Mouse (Mus musculus) spleen, postnatal 36 days (tissue): ENCODE measurements around the gene Gm17651.

ENCODE experiments used
- DNase-seq, 2 experiments: peaks; one replicate each; pipeline ENCODE4 v3.0.0; 2022; ENCODE audit warnings: low spot score in 2 of 2, mixed read lengths in 1 of 2

The Gm17651 gene

DNA sequence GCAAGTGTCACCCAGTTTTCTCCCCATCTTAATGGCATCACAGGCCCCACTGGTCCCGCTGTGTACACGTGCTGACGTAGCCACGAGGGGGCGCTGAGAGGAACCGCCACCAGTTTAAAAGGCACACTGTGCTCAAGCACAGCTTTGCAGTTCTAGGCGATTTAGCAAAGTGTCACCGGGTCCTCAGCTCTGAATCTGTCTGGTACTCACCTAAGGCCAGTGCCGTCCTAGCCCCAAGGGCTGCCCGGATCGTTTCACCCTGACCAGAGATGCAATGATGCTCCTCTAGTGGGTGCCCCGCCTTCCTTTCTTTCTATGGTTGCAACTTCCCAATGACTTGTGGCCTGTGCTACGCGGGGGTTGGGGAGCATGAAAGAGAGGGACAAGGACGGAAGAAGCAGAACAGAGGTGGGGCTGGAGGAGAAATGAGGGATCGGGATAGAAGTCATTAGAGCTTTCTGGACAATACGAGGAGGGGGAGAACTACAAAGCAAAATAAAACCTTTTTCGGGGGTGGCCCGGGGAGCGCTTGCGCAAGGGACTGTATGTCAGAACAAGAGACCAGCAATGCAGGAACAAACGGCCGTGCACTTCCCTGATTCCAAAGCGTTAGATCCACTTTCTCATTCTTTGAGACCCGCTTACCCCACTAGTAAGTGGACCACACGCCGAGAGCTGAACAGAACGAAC, 6.3 kb upstream of the Gm17651 start:
- peak; percentile 78 for DNase-seq

DNA sequence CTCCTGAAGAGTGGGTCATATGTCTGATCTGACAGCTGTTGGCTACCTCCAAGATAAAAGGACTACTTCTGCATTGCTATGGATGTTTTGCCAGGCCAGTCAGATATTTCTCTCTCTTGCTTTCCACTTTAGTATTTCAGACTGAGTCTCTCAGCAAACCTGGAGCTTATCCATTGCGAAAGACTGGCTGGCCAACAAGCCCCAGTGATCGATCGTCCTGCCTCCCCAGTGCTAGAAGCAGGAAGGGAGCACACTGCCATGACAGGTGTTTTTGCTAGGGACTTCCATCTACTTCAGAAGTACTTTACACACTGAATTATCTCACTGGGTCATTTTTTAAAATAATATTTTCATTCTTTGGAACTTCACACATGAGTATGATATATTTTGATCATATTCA, 3.9 kb upstream of the Gm17651 start:
- no peak for DNase-seq

DNA sequence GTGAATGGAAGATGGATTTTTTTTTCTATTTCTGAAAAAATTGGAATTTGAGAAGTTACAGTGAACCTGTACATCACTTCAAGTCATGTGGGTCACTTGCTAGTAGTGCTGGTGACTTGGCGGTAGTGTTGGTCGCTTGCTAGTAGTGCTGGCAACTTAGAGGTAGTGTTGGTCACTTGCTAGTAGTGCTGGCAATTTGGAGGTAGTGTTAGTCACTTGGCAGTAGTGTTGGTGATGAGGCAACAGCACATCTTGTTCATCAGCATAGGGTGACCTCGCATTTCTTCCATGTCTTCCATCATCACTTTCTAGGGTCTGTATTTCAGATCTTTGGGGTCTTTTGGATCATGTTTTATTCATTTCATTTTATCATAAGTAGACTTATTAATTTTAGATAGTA, 1.6 kb upstream of the Gm17651 start:
- no peak for DNase-seq

DNA sequence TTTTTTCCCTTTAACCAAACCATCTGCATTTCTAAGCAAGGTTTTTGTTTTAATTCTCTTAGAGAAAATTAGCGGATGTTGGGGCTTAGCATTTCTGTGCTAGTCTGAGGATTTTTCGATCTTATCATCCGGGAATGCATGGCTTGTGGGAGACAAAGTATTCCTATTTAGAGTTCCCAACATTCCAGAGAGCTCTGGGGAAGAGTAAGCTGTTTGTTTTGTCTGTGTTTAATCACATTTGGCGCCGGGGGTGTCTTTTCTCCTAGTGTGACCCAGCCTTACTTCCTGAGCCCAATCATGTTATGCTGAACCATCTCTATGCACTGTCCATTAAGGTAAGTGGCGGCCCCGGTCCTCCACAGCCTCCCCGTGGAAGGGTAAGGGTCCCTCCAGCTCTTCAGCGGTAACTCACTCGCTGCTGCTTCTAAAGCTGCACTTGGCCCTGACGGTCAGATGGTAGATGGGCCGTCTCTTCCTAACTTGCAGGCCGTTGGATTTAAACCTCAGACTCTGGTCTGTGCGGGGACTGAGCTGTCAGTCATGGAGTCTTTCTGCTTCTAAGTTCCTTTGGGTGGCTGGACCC, 7.3 kb downstream of the Gm17651 start:
- no peak for DNase-seq

DNA sequence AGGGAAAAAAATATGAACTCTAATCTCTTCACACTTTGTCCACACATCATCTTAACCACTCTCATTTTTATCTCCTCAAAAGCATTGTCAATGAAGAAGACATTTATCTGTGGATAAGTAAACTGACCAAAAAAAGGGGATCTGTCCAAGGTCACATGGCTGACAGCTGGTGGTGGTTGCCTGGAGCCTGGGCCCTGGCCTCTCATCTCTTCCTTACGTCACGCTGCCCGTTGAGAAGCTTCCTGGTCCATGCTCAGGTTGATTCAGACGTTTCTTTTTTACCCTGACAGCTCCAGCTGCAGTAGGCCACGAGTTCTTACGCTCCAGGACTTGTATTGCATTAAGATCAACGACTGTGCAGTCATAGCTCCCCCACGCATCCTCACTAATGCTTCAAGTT, 8.3 kb downstream of the Gm17651 start:
- DNase-seq: no peak

DNA sequence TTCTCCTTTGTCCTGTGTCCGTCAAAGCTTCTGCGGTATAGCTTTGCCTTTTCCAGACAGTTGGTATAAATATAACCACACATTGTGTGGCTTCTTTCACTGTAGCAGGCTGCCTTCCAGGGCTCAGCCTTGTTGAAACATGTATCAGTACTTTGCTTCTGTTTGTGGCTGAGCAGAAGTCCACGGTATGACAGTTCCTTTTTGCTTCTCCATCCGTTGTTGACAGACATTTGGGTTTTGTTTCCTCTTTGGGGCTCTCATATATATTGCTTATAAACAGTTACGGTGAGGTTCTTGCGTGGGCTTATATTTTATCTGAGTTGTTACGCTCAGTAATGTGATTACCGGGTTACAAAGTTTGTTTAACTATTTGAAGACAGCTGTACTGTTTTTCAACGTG, 9.0 kb downstream of the Gm17651 start:
- no peak for DNase-seq

DNA sequence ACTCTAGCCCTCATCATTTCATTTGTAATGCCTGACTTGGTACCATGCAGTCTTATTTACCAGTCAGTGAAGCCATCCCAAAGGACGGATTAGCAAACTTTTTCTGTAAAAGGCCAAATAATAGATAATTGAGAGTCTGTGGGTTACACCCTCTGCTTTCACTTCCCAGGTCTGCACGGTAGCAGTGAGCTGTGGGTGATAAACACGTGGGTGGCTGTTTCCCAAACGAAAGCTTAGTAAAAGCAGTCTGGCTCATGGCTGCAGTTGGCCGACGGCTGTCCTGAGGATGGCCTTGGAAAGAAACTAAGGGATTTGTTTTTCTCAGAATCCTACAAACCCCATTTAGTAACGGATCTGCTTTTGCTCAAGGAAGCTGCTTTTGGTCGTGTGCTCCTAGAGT, 13.3 kb downstream of the Gm17651 start:
- peak; percentile 39 to 53 for DNase-seq

DNA sequence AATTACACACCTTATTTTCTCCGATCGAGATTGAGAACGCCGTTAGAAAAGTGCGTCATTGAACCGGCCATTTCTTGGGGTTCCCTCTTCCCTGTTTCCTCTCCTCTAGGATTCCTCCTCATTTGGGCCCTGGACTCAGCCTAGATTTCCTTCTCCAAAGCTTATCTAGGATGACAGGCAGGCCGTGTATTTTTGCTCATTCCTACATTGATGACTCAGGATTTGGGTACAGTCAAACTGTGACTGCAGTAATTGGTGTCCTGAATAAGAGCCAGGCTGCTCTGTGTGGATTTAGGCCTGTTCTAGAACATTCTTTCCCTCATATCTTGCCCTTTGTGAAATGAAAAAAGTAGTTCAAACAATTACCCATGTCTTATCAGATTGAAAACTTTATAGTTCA, 14.7 kb downstream of the Gm17651 start:
- no peak for DNase-seq

DNA sequence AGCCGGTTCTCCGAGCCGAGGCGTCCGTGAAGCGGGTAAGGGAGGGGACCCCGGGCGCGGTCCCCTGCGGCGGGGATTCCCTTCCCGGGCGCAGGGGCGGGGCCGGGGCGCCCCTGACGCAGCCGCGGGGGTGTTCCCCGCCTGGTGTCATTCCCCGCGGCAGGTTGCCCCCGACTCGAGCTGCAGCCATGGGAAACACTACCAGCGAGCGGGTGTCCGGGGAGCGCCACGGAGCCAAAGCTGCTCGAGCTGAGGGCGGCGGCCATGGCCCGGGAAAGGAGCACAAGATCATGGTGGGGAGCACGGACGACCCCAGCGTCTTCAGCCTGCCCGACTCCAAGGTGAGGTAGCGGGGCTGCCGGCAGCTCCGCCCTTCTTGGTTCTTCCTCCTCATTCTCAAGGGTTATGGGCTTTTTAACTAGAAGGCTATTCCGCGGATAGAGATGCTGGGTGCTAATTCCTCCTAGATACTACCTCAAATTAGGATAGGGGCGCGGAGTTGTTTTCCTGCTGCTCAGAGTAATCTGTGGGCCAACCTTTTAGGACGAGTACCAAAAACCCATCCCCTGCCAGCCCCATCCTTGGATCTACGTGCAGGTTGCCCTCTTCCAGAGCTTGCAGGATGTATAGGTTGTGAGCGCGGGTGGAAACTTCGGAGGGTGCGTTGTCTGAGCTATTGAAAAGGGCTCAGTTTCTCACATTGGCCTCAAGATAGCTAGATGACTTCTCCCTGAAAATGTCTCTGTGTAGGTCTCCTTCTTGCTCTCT, 15.9 kb downstream of the Gm17651 start:
- DNase-seq: peak in 1 of 2 experiments; percentile 12

DNA sequence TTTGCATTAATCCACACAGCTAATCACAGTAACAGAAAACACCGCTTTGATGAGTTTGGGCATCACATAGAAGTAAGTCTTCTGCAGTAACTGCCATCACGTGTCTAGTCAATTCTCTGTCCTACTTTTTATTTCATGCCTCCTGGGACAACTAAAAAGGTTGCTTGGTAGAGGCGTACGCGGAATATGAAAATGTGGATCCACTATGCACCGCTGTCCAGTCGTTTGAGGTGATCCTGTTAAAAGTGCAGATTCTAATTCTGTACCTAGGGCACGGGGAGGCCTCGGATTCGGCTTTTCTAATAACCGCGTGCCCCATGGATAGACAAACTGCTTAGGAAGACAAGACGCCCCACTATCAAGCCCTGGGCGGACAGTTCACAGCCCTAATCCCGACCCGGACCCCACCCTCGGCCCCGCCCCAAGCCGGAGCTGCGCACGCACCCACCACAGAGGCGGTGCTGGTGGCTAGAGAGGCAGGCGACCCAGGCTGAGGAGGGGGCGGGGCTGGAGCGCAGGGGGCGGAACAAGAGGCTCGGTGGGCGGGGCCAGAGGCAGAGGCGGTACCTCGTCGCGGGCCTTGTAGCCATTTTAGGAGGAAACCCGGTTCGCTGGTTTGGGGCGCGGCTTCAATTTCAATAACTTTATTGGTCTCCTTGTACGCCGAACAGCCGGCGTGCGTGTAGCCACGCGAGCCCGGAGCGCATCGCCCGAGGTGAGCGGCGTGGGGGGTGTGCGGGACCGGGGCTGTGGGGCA, 16.7 kb downstream of the Gm17651 start, which contains the start of gene Prkab2:
Prkab2 (plus strand) TSS at position 539 of the 757 bp plus-strand sequence.
- peak; percentile 97 for DNase-seq

DNA sequence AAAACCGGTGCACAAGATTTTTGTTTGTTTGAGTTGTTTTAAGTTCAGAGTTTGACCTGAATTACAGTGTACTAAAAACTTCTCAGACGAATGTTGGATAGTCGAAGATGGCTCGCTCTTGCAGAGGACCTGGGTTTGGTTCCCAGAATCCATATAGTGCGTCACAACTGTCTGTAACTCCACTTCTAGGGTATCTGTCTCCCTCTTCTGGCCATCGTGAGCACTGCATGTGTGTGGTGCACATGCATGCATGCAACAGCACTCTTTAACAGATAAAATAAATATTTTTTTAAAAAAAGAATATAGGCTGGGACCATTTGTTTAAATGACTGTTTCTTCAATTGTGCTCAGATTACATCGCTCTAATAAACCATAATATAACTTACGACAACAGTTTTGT, 19.6 kb downstream of the Gm17651 start:
- DNase-seq: no peak

DNA sequence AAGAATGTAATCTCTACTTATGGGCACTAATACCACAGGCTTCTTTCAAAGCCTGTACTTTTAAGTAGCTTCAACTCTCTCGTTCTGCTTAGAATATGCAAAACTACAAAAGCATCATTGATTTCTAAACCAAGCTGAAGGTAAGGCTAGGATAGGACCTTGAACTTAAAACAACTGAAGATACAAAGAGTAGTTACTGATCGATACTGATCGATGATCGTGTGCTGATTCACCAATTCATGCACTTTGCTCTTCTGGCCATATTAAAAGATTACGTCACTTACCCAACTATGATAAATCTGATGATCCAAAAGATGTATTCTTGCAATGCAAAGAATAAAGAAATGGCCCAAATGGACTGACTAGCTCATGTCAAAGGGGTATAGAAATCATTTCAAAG, 20.7 kb downstream of the Gm17651 start:
- DNase-seq: no peak

DNA sequence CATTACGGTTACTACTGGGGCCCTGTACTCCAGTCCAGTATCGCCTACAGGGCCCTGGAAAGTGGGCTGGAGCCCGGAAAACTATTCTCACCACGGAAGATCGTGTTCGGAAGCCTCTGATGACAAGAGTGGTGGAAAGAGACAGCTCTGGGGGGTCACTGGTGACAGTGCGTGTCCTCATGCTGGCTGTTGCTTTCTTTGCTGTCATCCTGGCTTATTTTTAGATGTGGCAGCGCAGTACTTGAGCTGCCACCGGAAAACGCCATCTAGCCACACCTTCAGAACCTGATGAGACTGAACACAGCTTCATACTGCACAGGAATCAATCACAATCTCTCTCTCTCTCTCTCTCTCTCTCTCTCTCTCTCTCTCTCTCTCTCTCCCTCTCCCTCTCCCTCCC, 22.9 kb downstream of the Gm17651 start:
- no peak for DNase-seq

DNA sequence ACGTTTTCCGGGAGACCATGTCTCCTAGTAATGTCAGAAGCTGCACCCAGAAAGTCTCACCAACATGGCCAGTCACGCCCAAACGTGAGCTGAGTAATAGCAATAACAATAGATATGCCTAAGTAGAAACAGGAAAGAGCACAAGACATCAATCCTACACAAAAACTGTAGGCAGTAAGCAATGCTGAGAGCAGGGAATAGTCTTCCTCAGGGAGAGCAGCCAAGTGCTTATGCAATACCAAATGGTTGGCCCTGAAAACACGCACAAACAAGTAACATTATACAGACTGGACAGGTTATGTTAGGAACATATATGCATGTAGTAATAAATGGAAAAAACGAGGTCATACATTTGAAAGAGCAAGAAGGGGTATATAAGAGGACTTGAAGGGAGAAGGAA, 25.0 kb downstream of the Gm17651 start:
- no peak for DNase-seq

DNA sequence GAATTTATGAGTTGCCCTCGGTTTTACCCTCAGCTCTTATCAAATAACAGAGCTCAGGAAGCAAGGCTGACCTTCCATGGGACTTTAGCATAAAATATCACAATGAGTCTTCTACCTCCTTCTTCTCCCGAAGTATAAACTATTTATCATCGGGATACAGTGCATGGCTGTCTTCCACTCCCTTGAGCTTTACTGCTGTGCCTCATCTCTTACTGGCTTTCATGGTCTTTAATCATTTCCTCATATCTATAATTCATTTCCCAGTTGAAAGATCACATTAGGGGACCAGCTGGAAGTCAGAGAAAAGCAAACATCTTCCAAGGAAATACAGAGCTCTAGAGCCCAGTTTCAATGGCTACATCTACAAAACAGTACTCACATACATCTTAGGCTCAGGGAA, 25.5 kb downstream of the Gm17651 start:
- no peak for DNase-seq

DNA sequence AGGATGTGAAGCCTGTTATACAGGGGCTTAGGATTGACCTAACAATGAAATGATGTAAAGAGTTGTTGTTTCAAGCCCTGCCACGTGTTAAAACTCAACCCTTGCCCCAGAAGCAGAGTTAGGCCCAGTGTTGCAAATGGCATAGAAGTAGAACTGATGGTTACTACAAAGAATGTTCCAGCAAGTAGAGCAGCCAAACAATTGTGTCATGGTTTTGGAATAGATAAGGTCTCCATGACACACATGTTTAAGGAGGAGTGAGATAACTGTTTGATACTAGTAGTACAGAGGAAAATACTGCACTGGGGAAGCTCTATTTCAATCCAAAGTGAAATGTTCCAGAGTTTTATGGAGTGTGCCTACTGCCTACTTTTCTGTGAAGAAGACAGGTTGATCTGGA, 26.0 kb downstream of the Gm17651 start:
- no peak for DNase-seq

DNA sequence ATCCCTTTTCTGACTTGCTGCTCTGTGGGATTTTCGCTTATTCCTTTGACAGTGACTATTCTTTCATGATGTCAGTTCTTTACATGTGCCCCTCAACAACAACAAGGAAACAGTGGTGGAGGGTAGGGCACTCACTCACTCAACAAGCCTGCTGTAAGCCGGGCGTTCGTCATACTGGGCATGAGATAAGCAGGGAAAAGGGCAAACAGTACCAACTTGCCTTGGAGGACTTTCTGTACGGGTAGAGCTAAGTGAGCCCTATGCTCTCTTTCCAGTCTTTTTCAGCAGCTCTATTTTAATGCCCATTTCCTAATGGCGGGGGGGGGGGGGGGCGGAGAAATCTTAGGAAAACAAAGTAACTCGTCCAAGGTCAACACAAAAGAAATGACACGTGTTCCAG, 32.5 kb downstream of the Gm17651 start:
- DNase-seq: no peak

DNA sequence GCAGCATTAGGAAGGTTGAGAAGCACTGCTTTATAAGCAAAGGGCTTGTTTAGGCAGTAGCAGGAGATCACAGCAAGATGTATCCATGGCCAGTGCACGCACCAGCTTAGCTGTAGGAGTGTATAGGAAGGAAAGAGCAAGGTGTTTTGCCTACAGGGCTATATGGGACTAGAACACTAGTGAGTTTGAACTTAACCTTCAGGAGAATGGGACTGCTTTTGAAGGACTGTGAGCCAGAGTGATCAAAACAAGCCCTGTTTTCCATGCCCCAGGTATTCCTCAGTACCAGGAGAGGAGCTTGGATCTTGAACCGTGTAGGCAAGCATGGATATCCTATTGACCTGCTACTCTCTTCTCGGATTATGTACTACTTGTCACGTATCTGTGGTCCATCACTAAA, 33.1 kb downstream of the Gm17651 start:
- no peak for DNase-seq

DNA sequence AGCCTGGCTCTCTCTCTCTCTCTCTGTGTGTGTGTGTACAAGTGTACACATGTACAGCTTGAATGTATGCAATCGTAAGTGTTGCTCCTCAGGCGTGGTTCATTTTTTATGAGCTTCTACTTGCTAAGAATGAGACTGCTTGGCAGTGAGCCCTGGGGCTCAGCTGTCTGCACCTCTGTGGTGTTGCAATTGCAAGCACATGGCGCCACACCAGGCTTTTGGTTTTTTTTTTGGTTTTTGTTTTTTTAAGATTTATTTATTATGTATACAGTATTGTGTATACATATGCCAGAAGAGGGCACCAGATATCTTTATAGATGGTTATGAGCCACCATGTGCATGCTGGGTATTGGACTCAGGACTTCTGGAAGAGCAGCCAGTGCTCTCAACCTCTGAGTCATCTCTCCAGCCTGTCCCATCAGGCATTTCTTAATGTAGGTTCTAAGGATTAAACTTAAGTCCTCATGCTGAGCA, 40.2 kb downstream of the Gm17651 start:
- DNase-seq: no peak

DNA sequence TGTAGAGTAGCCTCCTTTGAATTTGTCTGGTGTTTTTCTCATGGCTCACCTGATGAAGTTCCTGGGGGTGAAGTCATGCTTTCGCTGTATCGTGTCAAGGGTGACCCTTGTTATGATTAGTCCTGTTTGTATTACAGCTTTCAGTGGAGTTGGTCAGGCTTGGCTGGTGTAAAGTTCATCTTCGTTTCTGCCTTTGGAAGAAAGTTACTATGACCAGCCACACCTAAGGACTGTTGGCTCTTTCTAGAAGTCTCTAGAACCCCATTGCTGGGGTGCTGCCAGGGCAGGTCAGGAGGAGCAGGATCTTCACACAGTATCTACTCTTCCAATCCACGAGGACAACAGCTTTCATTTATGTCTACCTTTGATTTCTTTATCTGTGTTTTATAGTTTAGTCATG, 41.0 kb downstream of the Gm17651 start:
- DNase-seq: no peak

DNA sequence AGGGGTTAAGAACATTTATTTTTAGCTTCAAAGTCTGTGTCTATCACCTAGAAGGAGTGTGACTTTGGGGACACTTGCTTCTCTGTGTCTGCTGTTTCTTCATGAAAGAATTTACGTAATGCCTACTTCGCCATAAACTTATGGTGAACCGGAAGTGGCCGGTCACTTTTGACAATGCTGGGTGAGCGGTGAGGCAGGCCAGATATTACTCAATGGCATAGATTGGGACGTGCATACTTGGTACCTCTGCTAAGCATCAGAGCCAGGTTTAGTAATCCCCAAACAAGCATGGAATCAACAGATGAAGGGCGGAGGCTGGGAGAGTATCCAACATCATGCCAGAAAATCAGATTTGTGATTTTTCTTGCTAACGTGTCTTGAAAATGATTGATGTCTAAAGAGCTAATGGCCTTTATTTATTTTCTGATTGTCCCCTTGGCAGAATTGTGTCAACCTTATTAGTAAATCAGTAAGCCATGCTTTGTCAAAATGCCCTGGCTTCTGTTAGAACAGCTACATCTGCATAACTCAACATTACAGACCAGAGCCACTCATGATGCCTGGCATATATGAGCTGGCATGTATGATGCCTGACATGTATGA, 43.1 kb downstream of the Gm17651 start:
- DNase-seq: no peak

DNA sequence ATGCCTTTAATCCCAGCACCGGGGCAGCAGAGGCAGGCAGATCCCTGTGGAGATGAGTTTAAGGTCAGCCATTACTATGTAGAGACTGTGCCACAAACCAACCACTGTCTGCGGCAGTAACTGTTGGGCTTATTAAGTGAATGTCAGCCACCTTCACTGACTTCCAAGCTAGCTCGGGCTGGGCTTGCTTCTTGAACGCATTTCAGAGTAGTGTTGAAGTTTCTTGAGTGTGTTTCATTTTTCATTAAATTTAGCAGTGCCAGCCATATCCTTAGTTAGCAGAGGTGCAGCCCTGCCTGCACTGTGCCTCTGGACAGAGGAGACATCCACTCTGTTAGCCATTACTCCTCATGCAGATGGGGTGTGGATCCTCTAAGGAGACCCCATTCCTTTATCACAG, 43.7 kb downstream of the Gm17651 start:
- no peak for DNase-seq
